Mouse (Mus musculus) right cerebral cortex, postnatal 10 days (tissue): ENCODE data around the gene Aim2.
A peak's percentile ranks its signal among the peaks of the same experiment; 100 is the strongest.
"Not testable (repeated sequence)": the region's sequence is repeated elsewhere in the genome, so short reads cannot be mapped to it uniquely, and the experiment has no call there.

ENCODE experiments used
- DNase-seq, 2 experiments: peaks; one replicate each; pipeline ENCODE4 v3.0.0; 2021; ENCODE audit warnings: low spot score in 2 of 2

Aim2 gene

GRCm38 (mm10) chr1:173350372-173350957, at the start of gene Aim2:
TSS of gene Aim2 (plus strand) at chr1:173350879.
- no peak for DNase-seq

- DNase-seq = not testable (repeated sequence)
Measured at GRCm38 (mm10) chr1:173302795-173303194, 47.9 kb upstream of the Aim2 start.

GRCm38 (mm10) chr1:173313535-173314050, 37.1 kb upstream of the Aim2 start:
- not testable (repeated sequence) for DNase-seq

GRCm38 (mm10) chr1:173315725-173316124, 35.0 kb upstream of the Aim2 start:
- DNase-seq = no peak

DNA sequence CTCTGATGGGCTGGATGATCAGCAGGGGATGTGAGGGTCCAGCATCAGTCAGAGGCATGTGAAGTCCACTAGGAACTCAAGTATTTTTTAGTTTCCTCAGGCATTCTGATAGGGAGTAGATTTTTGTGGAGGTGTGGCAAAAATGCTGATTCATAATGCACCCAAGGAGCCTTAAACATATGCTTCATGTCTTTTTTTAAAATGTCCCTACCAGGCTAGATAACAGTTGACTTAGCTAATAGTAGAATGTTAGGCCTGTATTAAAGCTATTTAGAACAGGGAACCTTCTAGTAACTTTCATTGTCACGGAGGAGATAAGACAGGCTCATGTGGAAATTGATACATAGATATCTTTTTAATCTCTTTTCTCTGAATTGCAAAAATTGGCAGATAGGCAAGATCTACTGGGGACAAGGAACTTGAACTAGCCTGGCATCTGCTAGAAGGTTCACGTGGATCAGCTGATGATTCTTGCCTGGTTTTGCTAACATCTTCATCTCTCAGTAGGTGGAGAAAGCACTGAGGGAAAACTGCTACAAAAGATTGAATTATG, 32.7 kb upstream of the Aim2 start:
- no peak for DNase-seq

DNA sequence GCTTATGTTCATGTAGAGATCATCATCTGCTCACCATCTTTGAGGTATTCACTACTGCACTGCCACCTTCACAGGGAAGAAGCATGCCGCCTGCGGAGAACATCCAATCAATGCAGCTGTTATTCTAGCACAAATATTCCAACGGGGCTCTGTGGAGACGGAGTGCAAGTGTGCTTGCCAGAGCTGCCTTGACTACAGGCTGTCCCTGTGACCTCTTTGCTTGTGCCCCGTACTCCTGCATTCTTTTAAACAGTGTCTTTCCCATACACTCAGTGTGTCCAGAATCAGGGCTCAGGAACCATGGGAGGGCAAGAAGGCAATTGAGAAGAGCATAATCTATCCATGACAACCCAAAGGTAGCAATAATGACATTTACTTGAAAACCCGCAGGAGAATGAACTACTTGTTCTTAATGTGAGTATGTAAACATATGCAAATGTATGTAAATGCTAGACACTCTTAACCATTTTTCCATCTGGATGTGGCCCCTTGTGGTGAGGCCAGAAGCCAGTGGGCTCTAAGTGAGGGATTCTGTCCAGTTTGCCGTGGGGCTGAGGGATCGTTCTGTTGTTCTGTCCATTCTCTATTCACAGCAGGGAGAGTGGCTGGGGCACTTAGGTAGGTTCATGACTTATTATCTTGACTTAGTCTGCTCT, 29.0 kb upstream of the Aim2 start:
- DNase-seq = no peak

GRCm38 (mm10) chr1:173322249-173322627, 28.4 kb upstream of the Aim2 start:
- no peak for DNase-seq

DNA sequence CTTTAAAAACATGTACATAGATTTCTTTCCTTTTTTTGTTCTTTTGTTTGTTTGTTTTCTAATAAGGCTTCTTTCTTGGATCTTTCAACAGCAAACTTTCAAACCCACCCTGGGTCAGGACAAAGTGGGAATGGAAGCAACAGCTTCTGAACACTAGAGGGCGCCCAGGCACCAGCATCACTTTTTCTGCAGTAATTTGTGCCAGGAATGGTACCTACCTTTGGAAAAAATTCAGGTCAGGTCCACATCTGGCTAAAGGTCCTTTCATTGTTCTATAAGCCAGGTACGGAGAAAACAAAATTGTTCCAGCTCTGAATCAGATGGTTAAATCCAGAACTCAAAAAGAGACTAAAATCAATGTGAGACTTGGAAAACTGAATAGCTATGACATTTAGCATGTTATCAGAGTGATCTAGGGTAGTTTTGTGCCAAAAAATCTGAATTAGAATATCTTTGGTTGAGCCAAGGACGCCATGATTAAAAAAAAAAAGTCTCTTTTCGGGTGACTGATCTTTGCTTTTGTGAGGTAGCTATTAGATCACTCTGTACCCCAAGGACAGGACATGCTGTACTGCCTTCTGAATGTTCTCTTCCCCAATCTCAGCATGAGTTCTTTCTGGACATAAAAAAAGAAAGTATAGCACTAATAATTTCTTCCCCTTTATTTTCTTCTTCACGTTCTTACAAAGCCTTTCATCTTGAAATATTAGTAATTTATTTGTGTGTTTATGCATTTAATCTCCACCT, 26.7 kb upstream of the Aim2 start:
- no peak for DNase-seq

DNA sequence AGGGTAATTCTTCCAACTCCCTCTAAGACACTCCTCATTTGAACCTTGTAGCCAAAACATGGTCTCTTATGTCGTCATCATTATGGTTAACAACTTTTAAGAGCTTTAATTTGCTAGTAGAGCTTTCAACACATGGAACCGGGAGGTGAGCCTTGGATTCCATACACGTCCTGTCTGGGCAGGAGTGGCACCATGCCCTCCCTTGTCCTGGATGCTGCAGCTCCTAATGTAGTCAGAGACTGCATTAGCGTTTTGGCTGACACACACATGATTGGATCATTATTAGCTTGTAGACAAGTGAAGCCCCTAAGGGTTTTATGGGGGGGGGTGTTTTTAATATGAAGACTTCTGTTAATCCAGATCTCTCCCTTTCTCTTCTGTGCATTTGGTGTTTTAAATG, 25.7 kb upstream of the Aim2 start:
- no peak for DNase-seq

GRCm38 (mm10) chr1:173325395-173325794, 25.3 kb upstream of the Aim2 start:
- DNase-seq = no peak

- DNase-seq = no peak
Measured at GRCm38 (mm10) chr1:173326552-173326951, 24.1 kb upstream of the Aim2 start.

- DNase-seq = no peak
Measured at GRCm38 (mm10) chr1:173328446-173328845, 22.2 kb upstream of the Aim2 start.

DNA sequence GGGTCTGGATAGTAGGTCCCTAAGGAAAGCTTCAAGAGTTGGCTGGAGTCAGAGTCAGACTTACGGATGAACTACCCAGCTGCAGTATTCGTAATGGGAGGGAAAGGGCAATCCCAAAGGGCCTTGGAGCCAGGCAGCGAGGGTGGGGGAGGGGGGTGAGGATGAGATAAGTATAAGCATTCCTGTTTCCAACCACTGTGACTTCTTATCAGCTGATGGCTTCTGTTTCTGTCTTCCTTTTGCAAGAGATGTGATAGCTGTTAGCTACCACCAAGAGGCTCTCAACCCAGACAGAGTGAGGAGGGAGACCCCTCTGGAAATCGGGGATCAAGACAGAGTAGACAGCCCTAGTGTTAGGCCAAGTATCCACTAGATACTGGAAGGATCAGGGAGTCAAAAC, 21.5 kb upstream of the Aim2 start:
- no peak for DNase-seq

DNA sequence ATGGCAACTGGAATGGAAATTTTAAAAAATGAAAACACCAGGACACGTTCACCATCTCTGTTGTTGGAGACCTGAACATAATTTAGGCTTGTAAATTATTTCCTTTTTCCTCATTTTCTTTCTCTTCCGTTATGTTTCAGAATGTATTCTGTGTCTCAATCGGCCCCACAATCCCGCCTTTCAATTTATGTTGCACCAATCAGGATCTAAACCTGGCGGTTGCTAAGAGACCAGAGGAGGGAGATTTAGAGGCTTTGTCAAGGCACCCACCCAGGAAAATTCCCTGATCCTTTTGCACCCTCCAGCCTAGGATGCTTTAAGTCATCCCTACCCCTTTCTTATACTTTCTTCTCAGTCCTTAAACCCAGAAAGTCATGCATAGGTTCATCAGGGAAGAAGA, 20.9 kb upstream of the Aim2 start:
- DNase-seq = peak; percentile 62 to 67

DNA sequence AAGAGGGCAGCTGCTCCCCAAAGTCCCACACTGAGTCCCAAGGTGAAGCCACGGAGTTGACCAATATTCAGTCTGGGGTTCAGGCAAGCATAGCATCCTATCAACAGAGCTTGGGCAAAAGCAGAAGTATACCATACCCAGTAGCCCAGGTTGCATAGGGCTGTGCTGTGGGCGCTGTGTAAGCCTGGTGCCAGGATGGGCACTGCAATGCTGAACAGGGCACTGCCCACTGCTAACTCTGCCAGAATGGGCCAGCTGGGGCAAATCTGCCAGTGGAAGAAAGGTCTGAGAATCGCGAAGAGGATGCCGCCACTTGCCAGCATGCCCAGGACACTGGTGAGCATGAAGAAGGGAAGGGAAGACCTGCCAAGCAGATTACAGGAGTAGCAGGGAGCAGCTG, 18.3 kb upstream of the Aim2 start:
- no peak for DNase-seq

GRCm38 (mm10) chr1:173333312-173334253, 17.1 kb upstream of the Aim2 start, which contains the start of gene Ackr1:
TSS of gene Ackr1 (minus strand) at chr1:173333750.
- no peak for DNase-seq

DNA sequence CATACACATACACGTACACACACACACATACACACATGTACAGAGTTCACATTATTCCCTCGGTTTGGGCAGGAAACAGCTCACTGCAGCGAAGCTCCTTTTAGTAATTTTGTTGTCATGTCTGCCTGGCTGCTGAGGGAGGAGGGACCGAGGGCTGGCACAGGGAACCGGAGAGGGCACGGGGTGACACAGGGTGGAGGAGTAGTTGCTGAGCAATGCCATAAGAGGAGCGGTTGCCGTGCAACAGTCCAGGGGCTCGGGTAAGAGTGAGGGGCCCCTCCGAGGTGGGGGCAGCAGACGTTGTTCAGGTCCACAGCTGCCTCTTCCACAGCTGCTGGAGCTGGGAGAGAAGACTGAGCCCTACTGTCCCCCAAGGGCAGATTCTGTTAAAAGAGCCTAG, 14.8 kb upstream of the Aim2 start:
- no peak for DNase-seq

DNA sequence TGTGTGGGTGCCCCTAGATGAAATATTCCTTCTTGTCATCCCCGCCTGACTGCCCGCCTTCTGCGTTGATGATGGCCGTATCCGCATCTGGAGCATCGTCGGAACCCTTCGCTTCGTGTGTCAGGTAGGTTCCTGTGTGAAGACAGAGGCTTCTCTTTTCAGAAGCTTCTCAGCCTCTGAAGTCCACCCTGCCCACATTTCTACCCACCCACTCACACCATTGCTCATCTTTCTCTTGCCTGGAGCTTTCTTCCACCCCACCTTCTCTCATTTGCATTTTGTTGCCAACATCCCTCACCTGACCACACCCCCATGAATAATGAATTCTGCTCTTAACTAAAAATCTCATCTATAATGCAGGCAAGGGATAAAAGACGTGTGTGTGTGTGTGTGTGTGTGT, 13.7 kb upstream of the Aim2 start:
- no peak for DNase-seq

DNA sequence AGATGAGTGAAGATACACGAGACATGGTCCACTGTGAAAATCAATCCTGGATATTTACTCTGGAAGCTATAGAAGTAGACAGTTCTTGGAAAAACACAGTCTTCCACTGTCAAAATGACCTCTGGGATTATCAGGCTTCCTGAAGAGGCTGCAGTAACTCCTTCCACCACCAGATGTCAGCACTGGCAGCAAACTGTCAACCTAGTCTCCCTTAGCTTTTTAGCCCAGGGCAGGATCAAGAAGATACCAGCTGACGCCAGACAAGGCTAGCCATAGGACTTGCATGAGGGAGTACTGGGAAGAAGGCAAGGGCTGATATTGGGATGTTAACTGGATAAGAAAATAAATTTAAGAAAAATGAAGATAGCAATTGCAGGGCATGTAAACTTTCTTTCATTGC, 11.1 kb upstream of the Aim2 start:
- DNase-seq = peak in 1 of 2 experiments; percentile 75

DNA sequence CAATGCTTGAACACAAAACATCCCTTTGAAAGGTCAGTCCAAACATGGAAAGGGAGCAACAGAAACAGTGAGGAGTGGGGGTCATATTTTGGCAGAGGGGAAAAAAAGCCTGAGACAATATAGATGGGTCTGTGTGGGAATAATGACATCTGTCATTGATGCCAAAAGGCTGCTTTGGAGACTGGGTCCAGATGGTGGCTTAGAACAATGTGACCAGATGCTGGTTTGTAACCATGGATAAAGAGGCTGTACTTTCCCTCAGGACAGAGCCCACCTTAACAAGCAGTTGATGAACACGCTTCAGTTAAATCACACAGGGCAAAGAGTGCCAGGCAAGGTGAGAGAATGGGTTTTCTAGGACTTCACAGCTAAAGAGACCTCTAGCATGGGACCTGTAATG, 8.3 kb upstream of the Aim2 start:
- DNase-seq = peak in 1 of 2 experiments; percentile 1

DNA sequence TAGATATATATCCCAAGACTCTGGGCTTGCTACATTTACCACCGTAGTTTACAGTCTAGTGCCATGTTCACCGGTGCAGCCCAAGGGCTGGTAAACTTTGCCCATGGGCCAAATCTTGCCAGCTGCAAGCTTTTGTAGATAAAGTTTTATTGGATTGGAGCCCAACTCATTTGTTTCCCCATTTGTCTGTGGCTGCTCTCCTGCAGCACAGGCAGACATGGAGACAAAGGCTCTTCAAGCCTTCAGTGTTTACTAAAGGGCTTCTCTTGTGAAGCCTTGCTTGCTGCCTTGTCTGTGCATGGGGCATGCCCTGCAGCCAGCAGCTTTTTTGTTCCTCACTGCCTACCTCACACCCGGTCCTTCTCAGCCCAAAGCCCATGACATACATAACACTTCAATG, 6.7 kb upstream of the Aim2 start:
- no peak for DNase-seq
